Mouse (Mus musculus): ENCODE results near the gene Bloc1s6. TPM values are rescaled to one million over a fixed set of nuclear protein-coding genes. Genes with fewer than 3 reads are reported as not detected.

Gene Bloc1s6
- polyA plus RNA-seq, 1 experiment from 2014 or later = 51.3 TPM

DNA sequence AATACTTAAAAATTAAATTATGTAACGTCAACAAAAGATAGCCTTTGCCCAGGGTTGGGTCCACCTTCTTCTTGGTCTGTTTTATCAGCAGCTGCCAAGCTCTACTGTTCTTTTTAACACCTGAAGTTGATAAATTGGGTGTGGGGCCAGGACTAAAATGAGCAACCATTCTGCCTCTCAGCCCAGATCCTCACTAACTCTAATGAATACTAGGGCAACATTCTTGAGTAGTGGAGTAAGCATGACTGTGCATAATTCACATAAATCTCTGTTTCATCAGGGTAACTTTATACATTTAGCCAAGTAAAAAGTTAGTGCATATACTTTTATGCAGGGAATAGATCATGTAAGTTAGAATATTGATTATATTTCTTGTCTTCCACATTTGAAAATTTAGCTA is 37.2 kb downstream of the Bloc1s6 start:
- Histone ChIP-seq H3K4me3 (ENCODE audit: low read length) (no peak overlapping the region), H3K27ac (ENCODE audit: low read depth, low read length) (no peak overlapping the region), H3K4me2 (replicated peaks; ENCODE audit: low read depth, low read length) (no peak overlapping the region), H3K27me3 (ENCODE audit: control insufficient read depth, insufficient read depth, low read length) (no peaks in the 10 kb centered on the region), H3K36me3 (ENCODE audit: control insufficient read depth, insufficient read depth, low read length) (no peaks in the 10 kb centered on the region), H3K4me1 (ENCODE audit: control insufficient read depth, insufficient read depth, low read length) (no peaks in the 10 kb centered on the region), H3K9ac (ENCODE audit: low read depth, low read length) (no peak overlapping the region), H3K9me3 (ENCODE audit: control insufficient read depth, low read length) (no peaks in the 10 kb centered on the region)
- WGBS = 79% methylated on average over 1 of the region's 1 CpGs
- ATAC-seq (ENCODE audit: low FRiP score, low TSS enrichment) = no peak

DNA sequence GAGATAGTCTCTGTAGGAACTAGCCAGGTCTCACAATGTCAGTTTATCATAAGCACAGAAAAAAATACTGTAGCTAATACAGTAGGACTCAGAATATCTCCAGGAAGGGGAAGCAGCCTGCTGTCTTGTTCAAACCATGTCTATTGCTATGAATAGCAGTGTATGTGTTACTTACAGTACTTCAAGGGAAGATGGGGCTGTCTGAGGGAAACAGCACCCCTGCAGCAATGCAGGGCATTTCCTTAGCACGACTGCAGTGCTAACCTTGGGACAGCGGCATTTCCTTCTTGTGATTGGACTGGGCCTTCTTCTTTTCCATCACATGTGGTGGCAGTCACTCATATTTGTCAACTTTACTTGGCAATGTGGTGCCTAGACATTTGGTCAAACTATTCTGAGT is 38.5 kb downstream of the Bloc1s6 start:
- no peak for ATAC-seq (ENCODE audit: low FRiP score, low TSS enrichment)
- Histone ChIP-seq H3K4me1 (ENCODE audit: control insufficient read depth, insufficient read depth, low read length) (no peaks in the 10 kb centered on the region), H3K27me3 (ENCODE audit: control insufficient read depth, insufficient read depth, low read length) (no peaks in the 10 kb centered on the region), H3K36me3 (ENCODE audit: control insufficient read depth, insufficient read depth, low read length) (no peaks in the 10 kb centered on the region), H3K4me3 (ENCODE audit: low read length) (no peak overlapping the region), H3K9me3 (ENCODE audit: control insufficient read depth, low read length) (no peaks in the 10 kb centered on the region), H3K27ac (ENCODE audit: low read depth, low read length) (no peak overlapping the region), H3K9ac (ENCODE audit: low read depth, low read length) (no peak overlapping the region), H3K4me2 (replicated peaks; ENCODE audit: low read depth, low read length) (no peak overlapping the region)
- 63% methylated on average over 2 of the region's 2 CpGs for WGBS

- 14% methylated on average over 5 of the region's 5 CpGs for WGBS
- ATAC-seq (ENCODE audit: low FRiP score, low TSS enrichment) = no peak
Observed at GRCm38 (mm10) chr2:122779967-122780366, 41.7 kb downstream of the Bloc1s6 start.

GRCm38 (mm10) chr2:122780447-122780846 is 42.1 kb downstream of the Bloc1s6 start:
- H3K9ac ChIP-seq (ENCODE audit: low read depth, low read length) = no peak overlapping the region
- no peaks in the 10 kb centered on the region for H3K9me3 ChIP-seq (ENCODE audit: control insufficient read depth, low read length)
- ATAC-seq (ENCODE audit: low FRiP score, low TSS enrichment) = no peak
- H3K4me1 ChIP-seq (ENCODE audit: control insufficient read depth, insufficient read depth, low read length) = no peaks in the 10 kb centered on the region
- no peak overlapping the region for H3K4me3 ChIP-seq (ENCODE audit: low read length)
- 19% methylated on average over 3 of the region's 3 CpGs for WGBS
- 0 out of 2 replicates have a peak, but pooled peaks cover 4% of the 10 kb centered on the region for H3K27me3 ChIP-seq (ENCODE audit: control insufficient read depth, insufficient read depth, low read length)
- no peak overlapping the region for H3K27ac ChIP-seq (ENCODE audit: low read depth, low read length)
- no peak overlapping the region for H3K4me2 ChIP-seq (replicated peaks; ENCODE audit: low read depth, low read length)
- H3K36me3 ChIP-seq (ENCODE audit: control insufficient read depth, insufficient read depth, low read length) = no peaks in the 10 kb centered on the region

More at GRCm38 (mm10) chr2:122779967-122780366, 41.7 kb downstream of the Bloc1s6 start:
- Histone ChIP-seq H3K27ac (ENCODE audit: low read depth, low read length) (no peak overlapping the region), H3K4me3 (ENCODE audit: low read length) (no peak overlapping the region), H3K4me2 (replicated peaks; ENCODE audit: low read depth, low read length) (no peak overlapping the region), H3K9ac (ENCODE audit: low read depth, low read length) (no peak overlapping the region), H3K9me3 (ENCODE audit: control insufficient read depth, low read length) (no peaks in the 10 kb centered on the region), H3K27me3 (ENCODE audit: control insufficient read depth, insufficient read depth, low read length) (0 out of 2 replicates have a peak, but pooled peaks cover 4% of the 10 kb centered on the region), H3K36me3 (ENCODE audit: control insufficient read depth, insufficient read depth, low read length) (no peaks in the 10 kb centered on the region), H3K4me1 (ENCODE audit: control insufficient read depth, insufficient read depth, low read length) (no peaks in the 10 kb centered on the region)

- Histone ChIP-seq H3K4me2 (replicated peaks; ENCODE audit: low read depth, low read length) (no peak overlapping the region), H3K36me3 (ENCODE audit: control insufficient read depth, insufficient read depth, low read length) (no peaks in the 10 kb centered on the region), H3K27me3 (ENCODE audit: control insufficient read depth, insufficient read depth, low read length) (0 out of 2 replicates have a peak, but pooled peaks cover 4% of the 10 kb centered on the region), H3K4me3 (ENCODE audit: low read length) (no peak overlapping the region), H3K9ac (ENCODE audit: low read depth, low read length) (no peak overlapping the region), H3K27ac (ENCODE audit: low read depth, low read length) (no peak overlapping the region), H3K4me1 (ENCODE audit: control insufficient read depth, insufficient read depth, low read length) (no peaks in the 10 kb centered on the region), H3K9me3 (ENCODE audit: control insufficient read depth, low read length) (no peaks in the 10 kb centered on the region)
- ATAC-seq (ENCODE audit: low FRiP score, low TSS enrichment) = no peak
- 74% methylated on average over 8 of the region's 8 CpGs for WGBS
Observed at GRCm38 (mm10) chr2:122781590-122782356, 43.5 kb downstream of the Bloc1s6 start.

DNA sequence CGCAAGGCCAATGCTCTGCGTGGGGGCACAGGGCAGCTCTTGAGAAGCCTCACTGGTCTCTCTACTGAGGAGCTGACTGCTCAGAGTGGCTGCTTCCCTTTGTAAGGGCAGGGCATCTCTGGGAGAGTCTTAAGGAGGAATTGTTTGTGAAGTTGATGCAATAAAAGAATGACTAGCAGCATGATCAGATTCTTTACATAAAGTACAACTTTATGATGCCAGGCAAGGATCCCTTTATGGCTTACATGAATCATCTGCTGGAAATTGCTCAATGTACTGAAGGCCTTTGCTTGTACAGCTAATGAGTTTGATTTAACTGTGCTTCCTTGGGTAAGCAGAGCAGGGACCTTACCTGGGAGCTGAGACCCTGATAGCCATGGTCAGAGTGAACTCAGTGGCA is 45.4 kb downstream of the Bloc1s6 start:
- ATAC-seq (ENCODE audit: low FRiP score, low TSS enrichment) = no peak
- Histone ChIP-seq H3K4me2 (replicated peaks; ENCODE audit: low read depth, low read length) (no peak overlapping the region), H3K36me3 (ENCODE audit: control insufficient read depth, insufficient read depth, low read length) (no peaks in the 10 kb centered on the region), H3K27ac (ENCODE audit: low read depth, low read length) (no peak overlapping the region), H3K4me1 (ENCODE audit: control insufficient read depth, insufficient read depth, low read length) (no peaks in the 10 kb centered on the region), H3K9me3 (ENCODE audit: control insufficient read depth, low read length) (no peaks in the 10 kb centered on the region), H3K4me3 (ENCODE audit: low read length) (no peak overlapping the region), H3K9ac (ENCODE audit: low read depth, low read length) (no peak overlapping the region), H3K27me3 (ENCODE audit: control insufficient read depth, insufficient read depth, low read length) (0 out of 2 replicates have a peak, but pooled peaks cover 4% of the 10 kb centered on the region)
- 71% methylated on average over 2 of the region's 2 CpGs for WGBS

DNA sequence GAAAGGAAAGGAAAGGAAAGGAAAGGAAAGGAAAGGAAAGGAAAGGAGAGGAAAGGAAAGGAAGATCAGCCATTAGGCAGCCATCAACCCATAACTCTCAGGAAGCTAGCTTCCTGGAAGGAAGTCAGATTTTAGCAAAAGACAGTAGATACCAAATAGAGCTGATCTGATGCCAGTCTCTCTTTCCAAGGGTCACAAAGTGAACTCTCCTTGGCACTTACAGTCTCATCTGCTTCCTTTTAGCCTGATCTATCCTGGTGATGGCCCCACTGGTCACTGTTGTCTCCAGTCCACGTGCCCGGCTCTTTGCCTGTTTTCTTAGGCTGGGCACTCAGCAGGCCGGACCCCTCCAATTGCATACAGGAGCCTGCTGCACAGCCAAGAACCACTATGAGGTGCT is 46.4 kb downstream of the Bloc1s6 start:
- Histone ChIP-seq H3K4me1 (ENCODE audit: control insufficient read depth, insufficient read depth, low read length) (no peaks in the 10 kb centered on the region), H3K36me3 (ENCODE audit: control insufficient read depth, insufficient read depth, low read length) (no peaks in the 10 kb centered on the region), H3K4me3 (ENCODE audit: low read length) (no peak overlapping the region), H3K9ac (ENCODE audit: low read depth, low read length) (no peak overlapping the region), H3K27ac (ENCODE audit: low read depth, low read length) (no peak overlapping the region), H3K4me2 (replicated peaks; ENCODE audit: low read depth, low read length) (no peak overlapping the region), H3K27me3 (ENCODE audit: control insufficient read depth, insufficient read depth, low read length) (0 out of 2 replicates have a peak, but pooled peaks cover 4% of the 10 kb centered on the region), H3K9me3 (ENCODE audit: control insufficient read depth, low read length) (no peaks in the 10 kb centered on the region)
- ATAC-seq (ENCODE audit: low FRiP score, low TSS enrichment) = no peak
- 89% methylated on average over 3 of the region's 3 CpGs for WGBS

DNA sequence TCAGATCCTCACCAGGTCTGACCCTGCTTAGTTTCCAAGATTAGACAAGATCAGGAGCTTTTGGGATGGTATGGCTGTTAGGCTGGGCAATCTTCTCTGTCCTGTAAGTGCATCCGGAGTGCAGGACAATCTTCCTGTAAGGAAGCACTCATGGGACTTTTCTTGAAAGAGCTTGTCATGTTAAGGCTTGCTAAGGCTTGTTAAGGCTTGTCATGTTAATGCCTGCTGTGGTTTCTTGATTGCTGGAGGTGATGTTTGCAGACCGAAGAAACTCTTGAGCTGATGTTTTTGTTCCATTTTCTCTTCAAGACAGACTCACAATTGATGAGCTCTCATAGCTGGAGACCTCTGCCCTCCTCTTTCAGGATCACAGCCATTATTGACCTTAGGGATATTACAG is 47.9 kb downstream of the Bloc1s6 start:
- ATAC-seq (ENCODE audit: low FRiP score, low TSS enrichment) = no peak
- no peak overlapping the region for H3K4me3 ChIP-seq (ENCODE audit: low read length)
- H3K27ac ChIP-seq (ENCODE audit: low read depth, low read length) = no peak overlapping the region
- H3K9ac ChIP-seq (ENCODE audit: low read depth, low read length) = no peak overlapping the region
- H3K9me3 ChIP-seq (ENCODE audit: control insufficient read depth, low read length) = no peaks in the 10 kb centered on the region
- H3K27me3 ChIP-seq (ENCODE audit: control insufficient read depth, insufficient read depth, low read length) = 0 out of 2 replicates have a peak, but pooled peaks cover 4% of the 10 kb centered on the region
- H3K36me3 ChIP-seq (ENCODE audit: control insufficient read depth, insufficient read depth, low read length) = no peaks in the 10 kb centered on the region
- no peak overlapping the region for H3K4me2 ChIP-seq (replicated peaks; ENCODE audit: low read depth, low read length)
- 85% methylated on average over 2 of the region's 2 CpGs for WGBS
- H3K4me1 ChIP-seq (ENCODE audit: control insufficient read depth, insufficient read depth, low read length) = no peaks in the 10 kb centered on the region

- Histone ChIP-seq H3K4me3 (ENCODE audit: low read length) (no peak overlapping the region), H3K36me3 (ENCODE audit: control insufficient read depth, insufficient read depth, low read length) (no peaks in the 10 kb centered on the region), H3K9ac (ENCODE audit: low read depth, low read length) (no peak overlapping the region), H3K4me1 (ENCODE audit: control insufficient read depth, insufficient read depth, low read length) (no peaks in the 10 kb centered on the region), H3K27me3 (ENCODE audit: control insufficient read depth, insufficient read depth, low read length) (no peaks in the 10 kb centered on the region), H3K4me2 (replicated peaks; ENCODE audit: low read depth, low read length) (no peak overlapping the region), H3K27ac (ENCODE audit: low read depth, low read length) (no peak overlapping the region), H3K9me3 (ENCODE audit: control insufficient read depth, low read length) (no peaks in the 10 kb centered on the region)
- WGBS = 69% methylated on average over 7 of the region's 7 CpGs
- no peak for ATAC-seq (ENCODE audit: low FRiP score, low TSS enrichment)
Observed at GRCm38 (mm10) chr2:122789311-122789710, 51.0 kb downstream of the Bloc1s6 start.
